Mouse (Mus musculus) forebrain, postnatal 0 days (tissue): ENCODE measurements around the gene Creb3. TPM values are rescaled to one million over a fixed set of nuclear protein-coding genes. Genes with fewer than 3 reads are reported as not detected.
"Not testable (repeated sequence)": the region's sequence is repeated elsewhere in the genome, so short reads cannot be mapped to it uniquely, and the experiment has no call there.

Source experiments
- ATAC-seq: fragments of 200-750 bp; cut with Nextera tagmentation; 2 replicates; pipeline ENCODE4 v1.8.0; 2017; ENCODE audit warnings: mild to moderate bottlenecking, moderate library complexity
- DNase-seq: peaks from one replicate; pipeline ENCODE4 v3.0.0-alpha.2; 2015
- H3K27ac ChIP-seq: fragments of 300-500 bp; sonication (generic); 2 replicates; pipeline ENCODE4 v1.5.1; 2014; ENCODE audit warnings: low read depth, mild to moderate bottlenecking, antibody characterized with exemption, low read length, moderate library complexity, mixed read lengths
- H3K27me3 ChIP-seq: fragments of 300-500 bp; sonication (generic); 2 replicates; pipeline ENCODE4 v1.6.1; 2014; ENCODE audit warnings: mild to moderate bottlenecking, low read length, mixed read lengths; ENCODE audit not compliant: insufficient read depth
- H3K36me3 ChIP-seq: fragments of 300-500 bp; sonication (generic); 2 replicates; pipeline ENCODE4 v1.6.1; 2014; ENCODE audit warnings: mild to moderate bottlenecking, moderate library complexity; ENCODE audit not compliant: insufficient read depth
- H3K4me1 ChIP-seq: fragments of 300-500 bp; sonication (generic); 2 replicates; pipeline ENCODE4 v1.6.1; 2014; ENCODE audit warnings: antibody characterized with exemption; ENCODE audit not compliant: insufficient read depth
- H3K4me2 ChIP-seq: fragments of 300-500 bp; sonication (generic); 2 replicates; pipeline ENCODE4 v1.6.1; 2014; ENCODE audit warnings: low read depth, mild to moderate bottlenecking, moderate library complexity
- H3K4me3 ChIP-seq: fragments of 300-500 bp; sonication (generic); 2 replicates; pipeline ENCODE4 v1.5.1; 2014; ENCODE audit warnings: low read depth, low read length, mixed read lengths
- H3K9ac ChIP-seq: fragments of 300-500 bp; sonication (generic); 2 replicates; pipeline ENCODE4 v1.6.1; 2014; ENCODE audit warnings: mild to moderate bottlenecking
- H3K9me3 ChIP-seq: fragments of 300-500 bp; sonication (generic); 2 replicates; pipeline ENCODE4 v1.6.1; 2016; ENCODE audit warnings: low read length
- CTCF ChIP-seq: sonication (generic); IDR thresholded peaks from 2 replicates; pipeline ENCODE4 v1.5.1; 2016; ENCODE audit warnings: antibody characterized with exemption, control low read depth, low read depth
- WGBS: fragments of 180-500 bp; shearing (Covaris S2); extraction: QIAGEN DNeasy Blood & Tissue Kit; methylation state at CpG from one replicate; pipeline ENCODE4 v1.1.7; 2014; 5-methylcytosine and 5-hydroxymethylcytosine counted together
- polyA plus RNA-seq: library from polyadenylated mRNA; unstranded; fragments of >200 nt; fragmentation: Nextera tagmentation; extraction: Ambion mirVana; gene quantifications from 2 replicates; pipeline ENCODE4 v1.2.1, GENCODE M21; 2015
- total RNA-seq: library from RNA; depleted of rRNA; stranded (reverse); fragments of >200 nt; gene quantifications from 2 replicates; pipeline ENCODE4 v1.2.3, GENCODE M21; 2014

Gene Creb3
- total and polyA plus RNA-seq, 2 experiments from 2014 or later: 64.4 to 84.0 TPM

- no peaks in the 10 kb centered on the region for H3K27me3 ChIP-seq
- no peaks in the 10 kb centered on the region for H3K4me1 ChIP-seq
- ATAC-seq (no peak), DNase-seq (no peak)
- H3K9me3 ChIP-seq: no peaks in the 10 kb centered on the region
- no peak overlapping the region for H3K4me3 ChIP-seq
- peaks cover 89% of the 10 kb centered on the region for H3K36me3 ChIP-seq
- no peak overlapping the region for H3K9ac ChIP-seq
- H3K4me2 ChIP-seq: no peak overlapping the region
- no peak for TF ChIP-seq CTCF
- H3K27ac ChIP-seq: no peak overlapping the region
- WGBS: 81% methylated on average over 3 of the region's 3 CpGs
Observed at GRCm38 (mm10) chr4:43542044-43542443, 20.1 kb upstream of the Creb3 start.

- Histone ChIP-seq H3K27ac (no peak overlapping the region), H3K9me3 (no peaks in the 10 kb centered on the region), H3K36me3 (peaks cover 97% of the 10 kb centered on the region), H3K4me3 (no peak overlapping the region), H3K4me1 (no peaks in the 10 kb centered on the region), H3K9ac (no peak overlapping the region), H3K27me3 (no peaks in the 10 kb centered on the region), H3K4me2 (no peak overlapping the region)
- WGBS: 90% methylated on average over 12 of the region's 12 CpGs
- DNase-seq (no peak), ATAC-seq (no peak)
- no peak for TF ChIP-seq CTCF
Observed at GRCm38 (mm10) chr4:43546375-43547047, 15.6 kb upstream of the Creb3 start.

GRCm38 (mm10) chr4:43547160-43547559, 15.0 kb upstream of the Creb3 start:
- DNase-seq (no peak), ATAC-seq (no peak)
- Histone ChIP-seq H3K4me2 (no peak overlapping the region), H3K27me3 (no peaks in the 10 kb centered on the region), H3K4me1 (no peaks in the 10 kb centered on the region), H3K9ac (no peak overlapping the region), H3K4me3 (no peak overlapping the region), H3K36me3 (peaks cover 98% of the 10 kb centered on the region), H3K27ac (no peak overlapping the region), H3K9me3 (no peaks in the 10 kb centered on the region)
- 96% methylated on average over 8 of the region's 8 CpGs for WGBS
- no peak for TF ChIP-seq CTCF

GRCm38 (mm10) chr4:43549055-43549454, 13.1 kb upstream of the Creb3 start:
- Histone ChIP-seq H3K9ac (no peak overlapping the region), H3K27ac (no peak overlapping the region), H3K9me3 (no peaks in the 10 kb centered on the region), H3K4me2 (no peak overlapping the region), H3K27me3 (no peaks in the 10 kb centered on the region), H3K4me3 (no peak overlapping the region), H3K36me3 (peaks cover 98% of the 10 kb centered on the region), H3K4me1 (no peaks in the 10 kb centered on the region)
- no peak for ATAC-seq
- no peak for DNase-seq
- TF ChIP-seq CTCF: no peak
- 94% methylated on average over 12 of the region's 12 CpGs for WGBS

- H3K9me3 ChIP-seq, H3K4me3 ChIP-seq, H3K9ac ChIP-seq, H3K27me3 ChIP-seq, ATAC-seq, H3K4me1 ChIP-seq, DNase-seq, H3K4me2 ChIP-seq, H3K27ac ChIP-seq: not testable (repeated sequence)
- WGBS: 89% methylated on average over 6 of the region's 6 CpGs
- peaks cover 96% of the 10 kb centered on the region for H3K36me3 ChIP-seq
Observed at GRCm38 (mm10) chr4:43551854-43552253, 10.3 kb upstream of the Creb3 start.

- Histone ChIP-seq H3K9ac (no peak overlapping the region), H3K4me2 (no peak overlapping the region), H3K4me3 (no peak overlapping the region), H3K4me1 (no peaks in the 10 kb centered on the region), H3K27ac (no peak overlapping the region), H3K9me3 (no peaks in the 10 kb centered on the region), H3K36me3 (peaks cover 92% of the 10 kb centered on the region), H3K27me3 (no peaks in the 10 kb centered on the region)
- 97% methylated on average over 5 of the region's 5 CpGs for WGBS
- no peak for ATAC-seq
- no peak for TF ChIP-seq CTCF
- no peak for DNase-seq
Observed at GRCm38 (mm10) chr4:43552437-43552836, 9.7 kb upstream of the Creb3 start.

GRCm38 (mm10) chr4:43553891-43554290, 8.2 kb upstream of the Creb3 start:
- Histone ChIP-seq H3K27ac (no peak overlapping the region), H3K36me3 (peaks cover 90% of the 10 kb centered on the region), H3K4me1 (no peaks in the 10 kb centered on the region), H3K9me3 (no peaks in the 10 kb centered on the region), H3K9ac (no peak overlapping the region), H3K4me3 (no peak overlapping the region), H3K4me2 (no peak overlapping the region), H3K27me3 (no peaks in the 10 kb centered on the region)
- no peak for TF ChIP-seq CTCF
- ATAC-seq (no peak), DNase-seq (no peak)
